Comparison of ENCODE assay signal across 10 mouse cellular contexts in the genomic region with DNA sequence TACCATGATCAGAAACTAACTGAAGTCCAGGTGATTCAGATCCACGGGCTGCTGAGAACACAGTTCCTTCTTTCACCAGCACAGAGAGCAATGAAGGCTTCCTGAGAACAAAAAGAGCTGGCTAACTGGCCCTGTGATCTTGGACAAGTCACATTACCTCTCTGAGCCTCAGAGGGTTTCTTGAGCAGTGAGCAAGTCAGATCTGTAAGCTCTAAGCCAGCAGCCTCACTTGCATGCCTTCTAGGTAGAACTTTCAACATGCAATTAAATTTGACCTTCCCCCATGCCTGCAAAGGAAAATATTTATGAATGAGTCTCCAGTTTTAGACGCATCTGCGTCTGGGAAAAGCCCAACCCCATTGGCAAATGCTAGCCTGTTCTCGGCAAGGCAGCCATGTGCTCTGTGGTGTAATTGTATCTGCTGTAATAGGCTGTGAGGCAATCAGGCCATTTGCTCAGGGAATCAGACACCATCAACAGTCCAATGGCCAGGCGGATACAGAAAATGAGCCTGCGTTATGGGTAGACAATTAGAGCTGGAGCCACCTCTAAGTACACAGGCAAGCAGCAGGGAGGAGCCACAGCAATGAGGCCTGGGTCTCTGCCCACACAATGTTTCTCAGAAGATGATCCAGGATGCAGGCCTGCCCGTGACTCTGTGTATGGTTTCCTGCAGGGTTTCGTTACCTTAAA.
DNase-seq lines count a peak whose midpoint lies in the region; ATAC-seq lines count a peak whose summit lies in the region.
"Had no signal": no experiment of that assay in that cellular context is flagged by ENCODE, and none has a peak within 500 bp of the region (broad histone marks: within the 10 kb centered on the region; RNA-seq: fewer than 3 reads in every experiment).

No protein-coding gene starts in this region.

- peak; percentile 86 for ATAC-seq in kidney, embryonic 15.5 days (replicated peaks; ENCODE audit: low FRiP score)
- ATAC-seq in embryonic facial prominence, embryonic 12.5 days (ENCODE audit: insufficient number of reproducible peaks, insufficient read depth, low FRiP score, low TSS enrichment), result peak; percentile 89
- peak; percentile 60; the same call in 1 of the 2 replicates for ATAC-seq in hindbrain, embryonic 14.5 days (ENCODE audit: low FRiP score)

- no peak overlapping the region for H3K9ac ChIP-seq in kidney, embryonic 15.5 days
- H3K9ac ChIP-seq in embryonic facial prominence, embryonic 12.5 days, result no peak overlapping the region
- H3K9ac ChIP-seq in hindbrain, embryonic 14.5 days, result no peak overlapping the region

- H3K4me1 ChIP-seq in kidney, embryonic 15.5 days, result no peaks in the 10 kb centered on the region
- no peaks in the 10 kb centered on the region for H3K4me1 ChIP-seq in embryonic facial prominence, embryonic 12.5 days
- 0 out of 2 replicates have a peak, but pooled peaks cover 2% of the 10 kb centered on the region for H3K4me1 ChIP-seq in hindbrain, embryonic 14.5 days (replicated peaks; ENCODE audit: control insufficient read depth, insufficient read depth, low read length)

- WGBS in kidney, embryonic 15.5 days, result 31% methylated on average over 8 of the region's 8 CpGs
- 32% methylated on average over 8 of the region's 8 CpGs for WGBS in embryonic facial prominence, embryonic 12.5 days
- WGBS in hindbrain, embryonic 14.5 days, result 68% methylated on average over 8 of the region's 8 CpGs

- no peak overlapping the region for H3K27ac ChIP-seq in kidney, embryonic 15.5 days
- 0 out of 2 replicates have a peak overlapping the region, but pooled peaks have one; percentile 19 for H3K27ac ChIP-seq in embryonic facial prominence, embryonic 12.5 days
- H3K27ac ChIP-seq in hindbrain, embryonic 14.5 days, result no peak overlapping the region
- H3K27ac ChIP-seq: macrophage had no signal

- H3K4me2 ChIP-seq in kidney, embryonic 15.5 days, result no peak overlapping the region
- H3K4me2 ChIP-seq in embryonic facial prominence, embryonic 12.5 days (replicated peaks), result no peak overlapping the region
- no peak overlapping the region for H3K4me2 ChIP-seq in hindbrain, embryonic 14.5 days (replicated peaks)

- DNase-seq in kidney, postnatal 36 days, result no peak
- no peak for DNase-seq in hindbrain, embryonic 14.5 days (ENCODE audit: low spot score)
- DNase-seq in lung, postnatal 25 days (ENCODE audit: low spot score), result peak; percentile 7
- DNase-seq in thymus, postnatal 4 days, result peak; percentile 11
- DNase-seq in cerebellum, adult 11 months, result no peak
- no peak for DNase-seq in cerebellum, adult 11-12 months

- H3K9me3 ChIP-seq in kidney, embryonic 15.5 days (replicated peaks), result no peaks in the 10 kb centered on the region
- no peaks in the 10 kb centered on the region for H3K9me3 ChIP-seq in embryonic facial prominence, embryonic 12.5 days
- no peaks in the 10 kb centered on the region for H3K9me3 ChIP-seq in hindbrain, embryonic 14.5 days (ENCODE audit: control insufficient read depth, low read length)

- no peaks in the 10 kb centered on the region for H3K27me3 ChIP-seq in kidney, embryonic 15.5 days
- H3K27me3 ChIP-seq in embryonic facial prominence, embryonic 12.5 days, result no peaks in the 10 kb centered on the region
- H3K27me3 ChIP-seq in hindbrain, embryonic 14.5 days (ENCODE audit: control insufficient read depth, insufficient read depth, low read length), result no peaks in the 10 kb centered on the region
- H3K27me3 ChIP-seq: CH12.LX had no signal

- H3K36me3 ChIP-seq in kidney, embryonic 15.5 days, result no peaks in the 10 kb centered on the region
- H3K36me3 ChIP-seq in embryonic facial prominence, embryonic 12.5 days, result no peaks in the 10 kb centered on the region
- H3K36me3 ChIP-seq in hindbrain, embryonic 14.5 days (replicated peaks; ENCODE audit: control insufficient read depth, insufficient read depth), result no peaks in the 10 kb centered on the region

- H3K4me3 ChIP-seq in kidney, embryonic 15.5 days (replicated peaks), result no peak overlapping the region
- H3K4me3 ChIP-seq in embryonic facial prominence, embryonic 12.5 days, result no peak overlapping the region
- no peak overlapping the region for H3K4me3 ChIP-seq in hindbrain, embryonic 14.5 days (replicated peaks; ENCODE audit: low read length)

Comparison
In these comparisons a context has a peak if more than half of its experiments do, and no peak if none do; other contexts are left out.
1. DNase-seq: peak in lung, postnatal 25 days (single experiment) and thymus, postnatal 4 days (single experiment); none in kidney, postnatal 36 days (0 of 2), hindbrain, embryonic 14.5 days (single experiment), cerebellum, adult 11 months (single experiment) and cerebellum, adult 11-12 months (single experiment).
2. Peak in every context shown above with its lines, with median percentiles within 50 percentile points of each other: ATAC-seq.